ENCODE assay signal across 25 mouse cellular contexts in genomic region chr10:23327651-23328050, GRCm38 (mm10). TPM values are rescaled to one million over a fixed set of nuclear protein-coding genes. Genes with fewer than 3 reads are reported as not detected.
A peak's percentile ranks its signal among the peaks of the same experiment; 100 is the strongest.
DNase-seq lines count a peak whose midpoint lies in the region; TF ChIP-seq lines count a peak whose summit lies in the region.
"Had no signal": no experiment of that assay in that cellular context is flagged by ENCODE, and none has a peak within 500 bp of the region (broad histone marks: within the 10 kb centered on the region; RNA-seq: fewer than 3 reads in every experiment).

No protein-coding gene starts in this region.

- TF ChIP-seq CTCF in gastrocnemius, adult 2 months (IDR thresholded peaks at IDR 0.05) = no peak
- TF ChIP-seq CTCF in thymus, adult 2 months (IDR thresholded peaks at IDR 0.05; ENCODE audit: borderline replicate concordance, control insufficient read depth, extremely low read depth, insufficient read depth, low read length, poor library complexity) = no peak

- peak overlapping the region; percentile 16; the same call in 1 of the 2 replicates for H3K27ac ChIP-seq in gastrocnemius, adult 2 months
- H3K27ac ChIP-seq in thymus, adult 2 months (ENCODE audit: control insufficient read depth, insufficient read depth, low read length) = no peak overlapping the region
- H3K27ac ChIP-seq: embryonic facial prominence, embryonic 13.5 days; embryonic facial prominence, embryonic 15.5 days; forebrain, embryonic 10.5 days; forebrain, embryonic 12.5 days had no signal

- no peaks in the 10 kb centered on the region for H3K36me3 ChIP-seq in thymus, adult 2 months (ENCODE audit: control insufficient read depth, insufficient read depth, low read length)
- H3K36me3 ChIP-seq: embryonic facial prominence, embryonic 13.5 days; embryonic facial prominence, embryonic 15.5 days; forebrain, embryonic 10.5 days; forebrain, embryonic 12.5 days; G1E had no signal

- WGBS in thymus, adult 2 months = 92% methylated on average over 6 of the region's 6 CpGs

- DNase-seq in gastrocnemius, adult 18-20 months (ENCODE audit: low spot score) = peak; percentile 43
- no peak for DNase-seq in gastrocnemius, postnatal 4 days (ENCODE audit: low spot score in 2 of 2)
- peak; percentile 74 for DNase-seq in gastrocnemius, adult 2 months
- peak; percentile 24 for DNase-seq in gastrocnemius, postnatal 10 days
- DNase-seq in gastrocnemius, postnatal 25 days = peak; percentile 30
- DNase-seq in lung, postnatal 14 days = no peak
- no peak for DNase-seq in thymus, adult 2 months
- no peak for DNase-seq in ovary, postnatal 14 days (ENCODE audit: low spot score)
- DNase-seq: adrenal gland, adult 8-10 months; adrenal gland, postnatal 14 days; adrenal gland, postnatal 36 days; B cell, adult 2 months; cerebellum, adult 11-12 months; cerebellum, adult 2 months; cerebellum, adult 9-11 months; cerebellum, postnatal 36 days; embryo, embryonic 11 days had no signal

- no peaks in the 10 kb centered on the region for H3K4me1 ChIP-seq in thymus, adult 2 months (replicated peaks; ENCODE audit: control insufficient read depth, insufficient read depth, low read length)

- no peaks in the 10 kb centered on the region for H3K27me3 ChIP-seq in thymus, adult 2 months (ENCODE audit: control insufficient read depth, insufficient read depth, low read length)
- H3K27me3 ChIP-seq: CH12.LX; embryonic facial prominence, embryonic 13.5 days; embryonic facial prominence, embryonic 15.5 days; forebrain, embryonic 12.5 days; Patski had no signal

- H3K4me3 ChIP-seq in gastrocnemius, adult 2 months = no peak overlapping the region
- no peak overlapping the region for H3K4me3 ChIP-seq in thymus, adult 2 months (ENCODE audit: control insufficient read depth, insufficient read depth, low read length)
- H3K4me3 ChIP-seq: embryonic facial prominence, embryonic 13.5 days; embryonic facial prominence, embryonic 15.5 days; erythroblast, embryonic 14.5 days; forebrain, embryonic 10.5 days; forebrain, embryonic 12.5 days had no signal

- intact Hi-C loops in gastrocnemius, adult 2 months (cut with DNase I) = no loop called here

- no peak for TF ChIP-seq POLR2A in thymus, adult 2 months (IDR thresholded peaks at IDR 0.05; ENCODE audit: control insufficient read depth, extremely low read depth, insufficient read depth, low read length, poor library complexity)

RNA-seq across cellular contexts. Expression of gene Eya4, which starts 22.9 kb away (rescaled TPM):
- total RNA-seq in gastrocnemius, adult 18-20 months (2021) = 10 to 100 TPM; 31.1 to 31.6 TPM
- 10 to 100 TPM; 41.5 to 46.2 TPM for total RNA-seq in gastrocnemius, postnatal 4 days (2021)
- 10 to 100 TPM; 25.1 to 60.0 TPM for total RNA-seq in gastrocnemius, adult 2 months (2021)
- 10 to 100 TPM; 50.2 to 55.4 TPM for total RNA-seq in gastrocnemius, postnatal 10 days (2021)
- 10 to 100 TPM; 25.6 to 27.9 TPM for total RNA-seq in gastrocnemius, postnatal 25 days (2021)
- polyA plus RNA-seq in thymus, adult 2 months (2012; rRNA removed) = 2.9 and 3.3 TPM in 2 replicates
- polyA plus RNA-seq: erythroblast, embryonic 14.5 days; G1E had no signal

Comparison
In these comparisons a context has a peak if more than half of its experiments do, and no peak if none do; other contexts are left out.
1. DNase-seq: peak in gastrocnemius, adult 18-20 months (single experiment), gastrocnemius, adult 2 months (single experiment), gastrocnemius, postnatal 10 days (single experiment) and gastrocnemius, postnatal 25 days (single experiment); none in gastrocnemius, postnatal 4 days (0 of 2), lung, postnatal 14 days (single experiment), thymus, adult 2 months (single experiment) and ovary, postnatal 14 days (single experiment).